Mouse (Mus musculus): ENCODE measurements around the gene Ccdc13. TPM values are rescaled to one million over a fixed set of nuclear protein-coding genes. Genes with fewer than 3 reads are reported as not detected.

Gene Ccdc13
- polyA plus RNA-seq, 1 experiment from 2014 or later, result not detected

DNA sequence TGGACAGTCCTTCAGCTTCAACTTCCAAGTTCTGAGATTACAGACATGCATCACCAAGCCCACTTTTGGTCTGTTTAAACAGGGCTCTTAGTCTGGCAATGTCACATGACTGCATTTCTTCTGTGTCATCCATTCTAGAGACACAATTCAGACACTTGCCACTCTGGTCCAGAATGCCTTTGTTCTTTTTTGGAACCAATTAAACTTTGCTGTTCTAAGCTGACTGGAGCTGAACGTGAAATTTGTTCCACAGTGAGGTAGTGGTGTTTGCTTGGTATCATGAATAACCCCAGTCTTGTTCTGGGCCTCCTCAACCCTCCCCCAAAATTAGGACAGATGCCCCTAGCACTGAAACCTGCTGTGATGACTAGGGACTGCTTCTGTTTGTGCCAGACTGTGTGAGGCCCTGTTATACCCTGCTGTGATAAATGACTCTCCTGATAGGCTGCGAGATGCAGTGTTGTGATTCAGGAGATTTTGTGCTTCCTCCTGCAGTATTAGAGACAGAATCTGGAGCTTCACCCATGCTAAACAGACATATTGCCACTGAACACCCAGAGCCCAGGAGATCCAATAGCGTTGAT, 26.3 kb upstream of the Ccdc13 start:
- WGBS (ENCODE audit: insufficient replicate concordance), result 48% methylated on average over 3 of the region's 3 CpGs
- H3K4me3 ChIP-seq (replicated peaks), result no peak overlapping the region
- DNase-seq, result no peak
- H3K36me3 ChIP-seq, result no peaks in the 10 kb centered on the region
- no peaks in the 10 kb centered on the region for H3K9me3 ChIP-seq (replicated peaks)
- ATAC-seq (ENCODE audit: low read depth), result no peak
- H3K4me2 ChIP-seq, result no peak overlapping the region
- H3K27ac ChIP-seq, result no peak overlapping the region
- H3K27me3 ChIP-seq, result no peaks in the 10 kb centered on the region
- no peak overlapping the region for H3K9ac ChIP-seq
- 0 out of 2 replicates have a peak, but pooled peaks cover 2% of the 10 kb centered on the region for H3K4me1 ChIP-seq (replicated peaks)

DNA sequence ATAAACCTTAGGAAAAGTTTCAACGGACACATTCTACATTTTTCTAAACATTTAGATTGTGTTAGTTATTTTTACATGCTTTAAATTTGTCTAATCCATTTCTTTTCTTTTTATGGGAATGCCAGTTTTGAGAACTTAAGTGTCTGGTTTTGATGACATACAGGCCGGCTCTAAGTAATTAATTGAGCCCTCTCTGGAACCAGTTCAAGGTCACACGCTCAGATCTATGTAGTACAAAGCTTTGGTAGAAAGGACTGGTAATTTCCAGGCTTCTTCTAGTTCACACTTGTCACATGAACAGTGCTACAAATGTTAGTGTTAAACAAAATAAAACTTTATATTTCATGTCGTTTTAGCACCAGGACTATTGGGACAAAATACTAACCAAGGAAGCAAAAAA, 25.6 kb upstream of the Ccdc13 start:
- H3K4me3 ChIP-seq (replicated peaks), result no peak overlapping the region
- 0 out of 2 replicates have a peak, but pooled peaks cover 2% of the 10 kb centered on the region for H3K4me1 ChIP-seq (replicated peaks)
- H3K9me3 ChIP-seq (replicated peaks), result no peaks in the 10 kb centered on the region
- H3K27ac ChIP-seq, result no peak overlapping the region
- DNase-seq (no peak), ATAC-seq (ENCODE audit: low read depth) (no peak)
- WGBS (ENCODE audit: insufficient replicate concordance), result 57% methylated on average over 4 of the region's 4 CpGs
- H3K4me2 ChIP-seq, result no peak overlapping the region
- H3K9ac ChIP-seq, result no peak overlapping the region
- no peaks in the 10 kb centered on the region for H3K27me3 ChIP-seq
- no peaks in the 10 kb centered on the region for H3K36me3 ChIP-seq

DNA sequence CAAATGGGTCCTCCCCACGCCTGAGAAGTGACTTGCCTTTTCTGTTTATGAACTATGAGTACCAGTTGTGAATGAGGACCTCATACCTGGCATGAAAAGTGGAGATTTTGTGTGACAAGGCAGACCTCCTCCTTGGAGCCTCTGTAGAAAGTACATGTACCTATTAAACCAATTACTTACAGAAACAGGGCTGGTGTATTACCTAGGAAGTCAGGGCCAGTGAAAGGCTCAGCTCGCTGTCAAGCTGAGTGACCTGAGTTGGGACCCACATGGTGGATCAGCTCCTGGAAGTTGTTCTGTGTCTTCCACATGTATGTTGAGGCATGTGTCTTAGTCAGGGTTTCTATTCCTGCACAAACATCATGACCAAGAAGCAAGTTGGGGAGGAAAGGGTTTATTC, 21.7 kb upstream of the Ccdc13 start:
- no peak for ATAC-seq (ENCODE audit: low read depth)
- Histone ChIP-seq H3K9ac (no peak overlapping the region), H3K36me3 (no peaks in the 10 kb centered on the region), H3K4me1 (replicated peaks) (peaks cover 25% of the 10 kb centered on the region), H3K9me3 (replicated peaks) (no peaks in the 10 kb centered on the region), H3K27me3 (no peaks in the 10 kb centered on the region), H3K4me2 (no peak overlapping the region), H3K27ac (no peak overlapping the region), H3K4me3 (replicated peaks) (no peak overlapping the region)
- 75% methylated on average over 2 of the region's 2 CpGs for WGBS (ENCODE audit: insufficient replicate concordance)
- no peak for DNase-seq

DNA sequence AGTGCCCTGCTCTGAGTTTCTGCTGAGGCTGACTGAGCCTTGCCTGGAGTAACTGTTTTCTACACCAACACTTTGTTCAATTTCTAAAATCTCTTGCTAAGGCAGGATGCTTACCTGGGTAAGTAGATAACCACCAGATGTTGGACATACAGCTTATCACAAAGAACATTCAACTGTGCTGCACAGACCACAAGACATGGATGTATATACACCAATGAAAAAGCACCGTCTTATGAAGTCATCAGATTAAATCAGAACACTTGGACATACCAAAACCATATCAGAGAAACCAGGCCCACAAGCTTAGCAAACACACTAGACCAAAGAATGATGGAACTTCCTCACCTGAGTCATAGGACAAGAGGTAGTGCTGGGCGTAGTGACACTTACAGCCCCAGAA, 20.1 kb upstream of the Ccdc13 start:
- no peak overlapping the region for H3K4me3 ChIP-seq (replicated peaks)
- no peaks in the 10 kb centered on the region for H3K36me3 ChIP-seq
- ATAC-seq (ENCODE audit: low read depth) (no peak), DNase-seq (no peak)
- H3K9me3 ChIP-seq (replicated peaks), result no peaks in the 10 kb centered on the region
- 63% methylated on average over 2 of the region's 2 CpGs for WGBS (ENCODE audit: insufficient replicate concordance)
- H3K27ac ChIP-seq, result no peak overlapping the region
- peaks cover 40% of the 10 kb centered on the region for H3K4me1 ChIP-seq (replicated peaks)
- no peak overlapping the region for H3K9ac ChIP-seq
- H3K27me3 ChIP-seq, result no peaks in the 10 kb centered on the region
- H3K4me2 ChIP-seq, result no peak overlapping the region

DNA sequence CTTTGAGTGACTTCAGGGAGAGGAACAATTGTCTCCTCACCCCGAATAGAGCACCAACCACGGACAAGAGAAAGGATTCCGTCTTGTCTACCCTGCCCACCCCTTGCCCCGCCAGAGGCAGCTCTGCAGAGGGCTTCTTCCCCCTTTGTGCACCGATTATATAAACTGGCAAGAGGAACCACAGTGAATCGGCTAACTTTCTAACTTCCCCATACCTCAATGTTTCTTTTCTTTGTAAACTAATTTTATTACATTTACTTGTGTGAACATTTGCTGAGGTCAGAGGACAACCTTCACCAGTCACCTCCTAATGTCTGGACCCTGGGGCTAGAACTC, 18.9 kb upstream of the Ccdc13 start, which contains the start of gene Higd1a:
Gene Higd1a, minus strand, starts transcription at position 210 of the 336 bp plus-strand sequence.
- Histone ChIP-seq H3K36me3 (no peaks in the 10 kb centered on the region), H3K9me3 (replicated peaks) (no peaks in the 10 kb centered on the region), H3K9ac (peak within 1 kb of the TSS; percentile 94), H3K27me3 (no peaks in the 10 kb centered on the region), H3K4me1 (replicated peaks) (peaks cover 42% of the 10 kb centered on the region), H3K27ac (peak within 1 kb of the TSS; percentile 94), H3K4me3 (replicated peaks) (peak within 1 kb of the TSS; percentile 89), H3K4me2 (peak within 1 kb of the TSS; percentile 92)
- ATAC-seq (ENCODE audit: low read depth), result no peak
- no peak for DNase-seq
- WGBS (ENCODE audit: insufficient replicate concordance), result 0% methylated on average over 6 of the region's 6 CpGs

DNA sequence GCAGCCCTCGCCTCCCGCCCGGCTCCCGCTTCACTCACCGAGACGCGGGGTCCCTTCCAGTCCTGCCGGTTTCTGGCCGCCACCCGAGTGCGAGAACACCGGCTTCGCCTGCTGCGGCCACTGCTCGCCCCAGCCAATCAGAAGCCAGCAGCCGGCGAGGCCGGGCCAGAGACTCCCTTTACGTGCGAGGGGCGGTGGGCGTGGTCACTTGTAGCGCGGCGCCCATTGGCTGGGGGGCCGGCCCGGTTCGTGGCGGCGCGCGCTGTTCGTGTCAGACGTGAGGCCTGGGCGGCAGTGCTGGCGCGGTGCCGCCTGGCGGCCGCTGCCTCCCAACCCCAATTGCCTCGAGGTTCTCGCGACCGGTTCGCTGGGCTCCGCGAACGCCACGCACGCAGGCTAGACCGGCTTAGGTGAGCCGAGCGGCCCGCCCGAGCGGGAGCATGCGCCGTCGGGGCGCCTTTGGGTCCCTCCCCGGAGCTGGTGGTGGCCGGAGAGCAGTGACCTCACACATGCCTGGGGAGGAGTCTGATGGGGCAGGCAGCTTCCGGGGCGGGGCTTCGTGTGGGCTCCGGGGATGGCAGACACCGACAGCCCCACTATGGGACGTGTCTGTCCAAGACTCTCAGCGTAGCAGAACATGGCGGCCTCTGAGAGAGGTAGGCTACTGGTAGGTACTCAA, 18.4 kb upstream of the Ccdc13 start:
- no peaks in the 10 kb centered on the region for H3K9me3 ChIP-seq (replicated peaks)
- H3K4me1 ChIP-seq (replicated peaks), result peaks cover 42% of the 10 kb centered on the region
- ATAC-seq (ENCODE audit: low read depth), result peak; percentile 95
- peak overlapping the region; percentile 94 for H3K9ac ChIP-seq
- DNase-seq, result peak; percentile 97
- peak overlapping the region; percentile 89 for H3K4me3 ChIP-seq (replicated peaks)
- WGBS (ENCODE audit: insufficient replicate concordance), result under 1% methylated on average over 70 of the region's 70 CpGs
- H3K4me2 ChIP-seq, result peak overlapping the region; percentile 92
- no peaks in the 10 kb centered on the region for H3K27me3 ChIP-seq
- H3K36me3 ChIP-seq, result no peaks in the 10 kb centered on the region
- peak overlapping the region; percentile 94 for H3K27ac ChIP-seq

DNA sequence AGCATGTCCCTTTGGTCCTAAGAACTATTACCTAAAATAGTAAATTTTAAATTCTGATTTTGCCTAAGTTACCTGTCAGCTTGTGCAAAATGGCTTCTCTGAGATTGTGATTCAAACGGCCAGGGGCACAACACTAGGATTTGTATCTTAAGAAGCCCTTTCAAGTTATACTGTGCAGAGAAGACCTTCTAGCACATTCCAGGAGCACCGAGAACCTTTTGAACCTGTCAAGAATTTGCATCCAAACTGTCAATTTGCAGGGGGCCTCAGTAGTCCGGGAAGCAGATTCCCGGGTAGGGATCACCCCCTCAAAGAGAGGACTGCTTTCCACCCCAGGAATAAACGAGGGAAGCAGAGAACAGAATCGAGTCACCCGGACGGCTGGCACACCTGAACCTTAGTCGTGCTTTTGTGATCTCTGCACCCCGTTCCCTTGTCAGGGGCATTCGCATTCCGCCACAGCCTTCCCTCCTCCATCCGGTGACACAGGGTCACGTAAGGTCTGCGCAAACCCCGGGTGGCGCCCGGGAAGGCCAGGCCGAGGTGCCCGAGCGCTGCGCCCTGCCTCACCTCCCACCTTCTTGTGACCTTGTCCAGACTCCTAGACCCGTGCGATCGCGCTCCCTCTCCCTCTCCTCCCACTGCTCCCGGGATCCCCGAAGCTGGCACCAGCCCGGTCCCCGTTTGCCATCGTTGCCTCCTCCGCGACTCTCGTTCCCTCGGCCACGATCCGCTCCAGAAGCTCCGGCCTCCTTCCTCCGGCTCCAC, 17.6 kb upstream of the Ccdc13 start:
- peak; percentile 33 for ATAC-seq (ENCODE audit: low read depth)
- Histone ChIP-seq H3K27me3 (no peaks in the 10 kb centered on the region), H3K4me3 (replicated peaks) (peak overlapping the region; percentile 89), H3K9me3 (replicated peaks) (no peaks in the 10 kb centered on the region), H3K36me3 (peaks cover 6% of the 10 kb centered on the region), H3K9ac (peak overlapping the region; percentile 94), H3K27ac (peak overlapping the region; percentile 94), H3K4me2 (peak overlapping the region; percentile 92), H3K4me1 (replicated peaks) (peaks cover 42% of the 10 kb centered on the region)
- WGBS (ENCODE audit: insufficient replicate concordance), result under 1% methylated on average over 38 of the region's 39 CpGs
- no peak for DNase-seq

DNA sequence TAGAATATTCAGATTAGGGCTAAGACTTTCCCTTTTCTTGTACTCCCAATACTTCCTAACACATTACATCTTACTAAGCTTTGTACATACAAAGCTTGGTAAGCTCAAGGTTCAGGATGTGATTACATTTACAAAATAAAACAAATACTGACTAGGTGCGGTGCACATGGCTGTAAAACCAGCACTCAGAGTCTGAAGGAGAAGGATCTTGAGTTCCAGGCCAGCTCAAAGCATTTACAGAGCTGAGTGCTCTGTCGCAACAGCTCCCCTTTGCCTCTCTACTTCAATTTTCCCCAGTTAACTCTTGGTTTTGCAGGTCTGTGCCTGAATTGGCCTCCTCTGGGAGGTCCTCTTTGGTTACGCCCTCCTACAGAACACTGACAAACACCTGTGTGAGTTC, 15.0 kb upstream of the Ccdc13 start:
- peaks cover 36% of the 10 kb centered on the region for H3K4me1 ChIP-seq (replicated peaks)
- ATAC-seq (ENCODE audit: low read depth) (no peak), DNase-seq (no peak)
- peaks cover 28% of the 10 kb centered on the region for H3K36me3 ChIP-seq
- H3K4me2 ChIP-seq, result no peak overlapping the region
- WGBS (ENCODE audit: insufficient replicate concordance), result 86% methylated on average over 3 of the region's 3 CpGs
- no peaks in the 10 kb centered on the region for H3K27me3 ChIP-seq
- no peak overlapping the region for H3K9ac ChIP-seq
- no peak overlapping the region for H3K27ac ChIP-seq
- H3K4me3 ChIP-seq (replicated peaks), result no peak overlapping the region
- H3K9me3 ChIP-seq (replicated peaks), result no peaks in the 10 kb centered on the region

DNA sequence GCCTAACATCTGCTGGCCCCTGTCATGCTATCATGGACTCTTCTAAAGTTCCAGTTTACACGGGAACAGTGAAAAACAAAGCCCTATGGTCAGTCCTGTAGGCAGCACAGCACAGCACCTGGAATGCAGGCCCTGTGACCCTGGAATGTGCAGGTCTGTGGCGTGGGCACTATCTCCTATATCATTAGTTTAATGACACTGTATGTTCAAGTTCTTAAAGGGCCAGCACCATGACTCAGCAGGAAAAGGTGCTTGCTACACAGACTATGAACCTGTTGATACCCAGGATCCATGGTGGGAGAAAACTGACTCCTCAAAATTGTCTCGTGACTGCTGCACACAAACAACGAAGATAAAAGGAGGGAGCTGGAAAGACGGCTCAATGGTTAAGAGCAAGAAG, 8.6 kb upstream of the Ccdc13 start:
- Histone ChIP-seq H3K27ac (no peak overlapping the region), H3K4me1 (replicated peaks) (peaks cover 3% of the 10 kb centered on the region; the same call in 1 of the 2 replicates), H3K4me3 (replicated peaks) (no peak overlapping the region), H3K9ac (no peak overlapping the region), H3K27me3 (no peaks in the 10 kb centered on the region), H3K9me3 (replicated peaks) (no peaks in the 10 kb centered on the region), H3K4me2 (no peak overlapping the region), H3K36me3 (peaks cover 36% of the 10 kb centered on the region)
- ATAC-seq (ENCODE audit: low read depth) (peak; percentile 68; the same call in 1 of the 2 replicates), DNase-seq (no peak)
- WGBS (ENCODE audit: insufficient replicate concordance), result 57% methylated on average over 5 of the region's 5 CpGs

DNA sequence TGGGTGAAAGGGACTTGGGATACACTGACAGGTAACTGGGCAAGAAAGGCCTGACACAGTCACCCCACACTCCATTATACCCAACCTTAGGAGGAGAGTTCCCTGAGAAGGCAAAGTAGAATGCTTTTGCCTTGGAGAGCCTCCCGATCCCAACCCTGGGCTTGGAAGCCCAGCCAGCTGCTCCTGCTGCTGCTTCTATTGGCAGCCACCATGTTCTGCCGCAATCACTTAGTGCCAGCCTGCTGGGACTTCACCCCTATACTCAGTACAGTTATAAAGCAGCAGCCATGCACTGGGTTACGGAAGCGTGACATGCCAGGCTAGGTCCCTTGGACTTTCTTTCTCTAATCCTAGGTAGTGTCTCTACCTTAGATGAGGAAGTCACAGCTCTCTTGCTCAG, 7.9 kb upstream of the Ccdc13 start:
- ATAC-seq (ENCODE audit: low read depth), result no peak
- WGBS (ENCODE audit: insufficient replicate concordance), result 94% methylated on average over 4 of the region's 4 CpGs

DNA sequence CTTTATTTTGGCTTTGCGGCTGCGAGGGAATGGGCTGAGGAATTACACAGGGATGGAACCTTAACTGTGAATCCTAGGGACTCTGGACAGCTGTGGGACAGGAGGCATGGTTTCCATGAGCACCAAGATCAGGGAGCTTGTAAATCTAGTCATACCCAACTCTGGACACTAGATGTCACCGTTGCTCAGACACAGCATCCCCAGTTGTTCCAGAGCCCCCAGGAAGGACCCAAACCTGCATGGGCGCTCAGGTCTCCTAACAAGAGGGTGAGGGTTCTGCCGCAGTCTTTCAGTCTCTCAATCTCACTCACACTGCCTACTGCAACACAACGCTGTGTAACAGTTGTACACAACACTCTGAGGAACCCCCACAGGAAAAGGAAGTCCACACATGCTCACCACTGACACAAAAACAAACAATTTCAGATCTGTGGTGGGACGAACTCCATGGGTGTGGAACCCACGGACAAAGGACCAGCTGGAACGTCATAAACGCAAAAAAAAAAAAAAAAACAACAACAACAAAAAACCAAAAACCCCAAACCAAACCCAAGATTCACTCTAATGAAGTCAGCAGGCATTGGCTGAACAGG, 7.4 kb upstream of the Ccdc13 start:
- H3K27ac ChIP-seq, result no peak overlapping the region; the same call in 1 of the 2 replicates
- peak; percentile 13 for DNase-seq

More for the DNA sequence above, 7.9 kb upstream of the Ccdc13 start:
- no peak overlapping the region for H3K9ac ChIP-seq
- H3K27ac ChIP-seq, result no peak overlapping the region; the same call in 1 of the 2 replicates
- DNase-seq, result no peak
- H3K9me3 ChIP-seq (replicated peaks), result no peaks in the 10 kb centered on the region
- peaks cover 33% of the 10 kb centered on the region for H3K36me3 ChIP-seq
- H3K4me1 ChIP-seq (replicated peaks), result peaks cover 3% of the 10 kb centered on the region; the same call in 1 of the 2 replicates
- no peaks in the 10 kb centered on the region for H3K27me3 ChIP-seq
- no peak overlapping the region for H3K4me2 ChIP-seq
- no peak overlapping the region for H3K4me3 ChIP-seq (replicated peaks)

More for the DNA sequence above, 7.4 kb upstream of the Ccdc13 start:
- H3K36me3 ChIP-seq, result peaks cover 28% of the 10 kb centered on the region
- H3K4me1 ChIP-seq (replicated peaks), result peaks cover 3% of the 10 kb centered on the region; the same call in 1 of the 2 replicates
- H3K9ac ChIP-seq, result no peak overlapping the region
- H3K9me3 ChIP-seq (replicated peaks), result no peaks in the 10 kb centered on the region
- 31% methylated on average over 10 of the region's 10 CpGs for WGBS (ENCODE audit: insufficient replicate concordance)
- 0 out of 2 replicates have a peak, but pooled peaks have one; percentile 9 for ATAC-seq (ENCODE audit: low read depth)
- no peak overlapping the region for H3K4me3 ChIP-seq (replicated peaks)
- H3K27me3 ChIP-seq, result peaks cover 2% of the 10 kb centered on the region; the same call in 1 of the 2 replicates
- H3K4me2 ChIP-seq, result no peak overlapping the region
